Mouse (Mus musculus): ENCODE results near the gene Mettl7b.

- no peak for TF ChIP-seq CTCF (IDR thresholded peaks at IDR 0.05)
- no peak; the same call in 1 of the 2 replicates for TF ChIP-seq POLR2A (IDR thresholded peaks at IDR 0.05; ENCODE audit: insufficient read depth, low read depth, low read length)
Observed at GRCm38 (mm10) chr10:128938457-128938856, 22.3 kb downstream of the Mettl7b start.
